Mouse (Mus musculus): Measurements from ENCODE around the gene Ptprg.

Ptprg gene

DNA sequence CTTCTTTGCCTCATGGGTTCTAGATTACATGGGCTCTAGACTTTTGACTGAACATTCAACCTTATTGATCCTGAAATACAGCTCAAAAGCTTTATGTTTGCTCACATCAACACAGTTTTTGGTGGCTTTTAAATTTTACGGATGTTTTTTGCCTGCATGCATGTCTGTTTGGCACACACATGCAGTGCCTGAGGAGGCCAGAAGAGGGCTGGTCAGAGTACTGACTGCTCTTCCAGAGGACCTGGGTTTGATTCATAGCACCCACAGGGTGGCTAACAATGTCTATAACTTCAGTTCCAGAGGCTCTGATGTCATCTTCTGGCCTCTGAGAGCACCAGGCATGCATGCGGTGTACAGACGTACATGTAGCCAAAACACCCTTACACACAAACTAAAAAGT lies 12.0 kb downstream of the Ptprg start:
- DNase-seq, result no peak

DNA sequence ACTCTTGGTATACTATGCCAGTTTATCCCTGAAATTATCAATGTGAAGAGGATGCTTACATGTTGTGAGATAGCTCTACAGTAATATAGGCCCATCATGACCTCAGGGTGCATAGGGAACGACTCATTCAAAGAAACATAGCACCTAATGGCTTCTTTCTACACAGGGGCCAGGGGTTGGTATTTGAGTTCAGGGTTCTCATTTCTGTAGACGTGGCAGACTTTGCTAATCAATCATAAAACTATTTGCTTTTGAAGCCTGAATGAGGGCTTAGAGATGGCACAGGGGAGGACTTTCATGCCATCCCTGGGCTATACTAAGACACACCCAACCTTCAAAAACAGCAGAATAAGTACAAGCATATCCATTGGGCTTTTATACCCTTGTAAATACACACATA lies 16.4 kb downstream of the Ptprg start:
- no peak for DNase-seq

DNA sequence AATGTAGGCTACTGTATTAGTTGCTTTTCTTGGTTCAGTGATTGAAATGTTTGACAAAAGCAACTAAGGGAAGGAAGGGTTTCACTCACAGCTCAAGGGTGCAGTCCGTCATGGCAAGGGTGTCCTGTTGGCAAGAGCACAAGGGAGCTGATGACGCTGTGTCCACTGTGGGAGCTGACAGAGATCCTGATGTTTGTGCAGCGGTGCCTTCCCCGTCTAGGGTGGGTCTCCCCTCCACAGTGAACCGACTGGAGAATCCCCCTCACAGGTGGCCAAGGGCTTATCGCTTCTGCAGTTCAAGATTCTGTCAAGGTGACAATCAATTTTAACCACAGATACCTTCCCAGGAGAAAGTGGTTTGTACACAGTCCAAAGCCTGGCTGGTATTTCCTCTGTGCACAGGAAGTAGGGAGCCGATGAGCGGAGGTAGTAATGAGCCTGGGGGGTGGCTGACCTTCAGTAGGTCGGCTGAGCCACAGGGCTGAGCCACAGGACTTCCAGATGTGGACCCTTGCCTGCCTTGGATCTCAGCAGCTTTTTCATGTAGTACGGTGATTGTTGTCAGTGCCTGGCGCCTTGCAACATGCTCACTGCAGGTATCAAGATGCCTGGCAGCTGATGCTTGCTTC lies 18.5 kb downstream of the Ptprg start:
- no peak for DNase-seq

DNA sequence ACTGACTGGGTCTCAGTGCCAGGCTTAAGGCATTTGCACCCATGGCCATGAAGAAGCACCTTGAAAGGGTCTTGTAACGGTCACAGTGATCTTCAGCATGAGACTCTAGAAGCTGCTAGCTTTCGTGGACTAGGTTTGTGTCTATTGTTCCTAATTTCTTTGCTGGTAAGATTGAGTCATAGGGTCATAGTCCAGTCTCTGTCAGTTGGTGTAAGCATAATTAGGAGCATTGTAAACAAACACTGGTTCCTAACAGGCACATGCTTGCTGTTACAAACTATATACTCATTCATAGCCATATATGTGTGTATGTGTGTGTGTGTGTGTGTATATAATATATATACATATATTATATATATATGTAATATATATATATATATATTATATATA lies 19.1 kb downstream of the Ptprg start:
- DNase-seq, result no peak

DNA sequence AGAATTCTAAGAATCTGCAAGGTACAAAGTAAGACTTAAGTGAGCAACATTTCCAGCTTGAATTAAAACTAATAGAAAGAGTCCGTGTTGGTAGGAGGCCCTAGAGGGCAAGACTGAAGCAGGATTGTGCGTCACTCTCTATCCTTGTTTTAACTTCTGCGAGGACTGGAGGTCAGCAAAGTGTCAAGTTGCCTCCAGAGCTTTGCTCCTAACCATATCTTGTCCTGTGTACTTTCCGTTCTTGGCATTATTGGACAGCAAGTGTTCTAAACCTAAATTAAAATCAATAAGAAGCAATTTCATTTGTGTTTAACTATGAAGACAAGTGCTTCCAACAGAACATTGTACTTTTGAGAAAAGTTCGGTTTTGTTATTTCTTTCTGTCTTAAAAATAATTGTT lies 20.4 kb downstream of the Ptprg start:
- no peak for DNase-seq

DNA sequence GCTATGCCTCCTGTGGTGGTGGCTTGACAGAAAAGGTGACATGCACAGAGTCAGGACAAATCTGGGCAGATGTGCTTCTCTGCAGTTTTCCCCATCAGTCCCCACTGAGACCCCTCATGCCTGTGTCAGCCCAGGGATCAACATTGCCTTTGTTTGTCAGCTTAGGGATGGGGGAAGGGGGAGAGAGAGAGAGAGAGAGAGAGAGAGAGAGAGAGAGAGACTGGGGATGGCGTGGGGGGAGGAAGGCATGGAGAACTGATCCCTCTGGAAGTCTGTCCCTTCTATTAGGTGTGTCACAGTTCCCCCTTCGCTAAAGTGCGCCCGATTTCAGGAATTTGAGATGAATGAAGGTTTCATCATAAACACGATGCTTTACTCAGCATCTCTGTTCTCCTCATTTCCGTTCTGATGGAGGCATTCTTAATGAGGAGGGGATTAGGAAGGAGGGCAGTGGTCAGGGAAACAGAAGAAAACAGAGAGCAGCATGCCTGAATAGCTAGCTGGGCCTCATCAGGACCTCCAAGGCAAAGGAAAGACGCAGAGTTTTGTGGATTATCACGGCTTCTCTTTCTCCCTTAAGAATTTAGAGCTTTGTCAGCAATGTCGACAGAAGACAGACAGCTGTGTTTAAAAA lies 24.1 kb downstream of the Ptprg start:
- no peak for DNase-seq

DNA sequence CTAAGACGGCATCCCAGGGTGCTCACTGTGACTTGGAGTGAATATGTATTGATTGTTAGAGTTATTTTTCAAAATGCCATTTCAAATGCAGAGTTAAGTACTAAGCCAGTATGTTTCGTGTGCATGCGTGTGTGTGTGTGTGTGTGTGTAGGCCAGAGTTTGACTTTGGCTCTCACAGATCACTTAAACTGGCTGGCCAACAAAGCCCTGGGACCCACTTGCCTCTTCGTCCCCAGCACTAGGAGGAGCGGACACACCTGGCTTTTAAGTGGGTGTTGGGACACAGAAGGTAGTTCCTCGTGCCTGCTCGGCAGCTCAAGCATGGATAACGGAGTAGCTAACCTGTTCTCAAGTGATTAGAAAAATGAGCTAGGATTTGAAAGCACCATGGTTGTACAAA lies 24.6 kb downstream of the Ptprg start:
- no peak for DNase-seq

DNA sequence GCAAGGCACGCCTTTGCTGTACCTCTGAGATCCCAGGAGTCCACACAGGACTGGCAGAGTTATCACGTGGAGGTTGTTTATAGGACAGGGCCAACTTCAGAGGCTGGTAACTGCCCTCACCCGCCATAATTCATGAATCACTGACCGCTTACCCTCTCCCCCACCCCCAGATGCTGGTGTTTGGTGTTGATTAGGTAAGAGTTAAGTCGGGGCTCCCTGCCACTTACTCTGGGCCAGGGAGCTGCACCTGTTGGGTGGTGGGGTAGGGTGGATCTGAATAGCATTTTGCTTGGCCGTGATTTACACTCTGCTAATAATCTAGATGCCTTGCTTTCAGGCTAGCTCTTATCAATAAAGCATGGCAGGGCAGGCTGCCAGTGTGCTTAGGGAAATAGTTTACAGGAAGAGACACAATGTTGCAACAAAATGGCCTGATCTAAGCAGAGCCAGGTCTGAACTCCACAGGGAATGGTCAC lies 25.2 kb downstream of the Ptprg start:
- DNase-seq, result no peak

DNA sequence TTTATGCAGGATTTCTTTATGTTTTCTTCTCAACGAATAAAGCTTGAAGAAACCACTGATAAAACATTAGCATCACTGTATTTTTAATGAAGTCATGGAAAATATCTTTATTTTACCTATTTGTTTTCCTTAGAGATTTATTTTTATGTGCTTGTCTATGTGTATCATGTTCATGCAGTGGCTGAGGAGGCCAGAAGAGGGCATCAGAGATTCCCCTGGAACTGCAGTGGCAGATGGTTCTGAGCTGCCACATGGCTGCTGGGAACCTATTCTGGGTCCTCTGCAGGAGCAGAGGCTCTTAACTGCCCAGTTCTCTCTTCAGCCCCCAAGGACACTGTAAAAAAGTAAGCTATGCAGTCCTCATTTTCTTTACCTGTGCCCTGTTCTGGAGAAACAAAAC lies 26.6 kb downstream of the Ptprg start:
- no peak for DNase-seq

DNA sequence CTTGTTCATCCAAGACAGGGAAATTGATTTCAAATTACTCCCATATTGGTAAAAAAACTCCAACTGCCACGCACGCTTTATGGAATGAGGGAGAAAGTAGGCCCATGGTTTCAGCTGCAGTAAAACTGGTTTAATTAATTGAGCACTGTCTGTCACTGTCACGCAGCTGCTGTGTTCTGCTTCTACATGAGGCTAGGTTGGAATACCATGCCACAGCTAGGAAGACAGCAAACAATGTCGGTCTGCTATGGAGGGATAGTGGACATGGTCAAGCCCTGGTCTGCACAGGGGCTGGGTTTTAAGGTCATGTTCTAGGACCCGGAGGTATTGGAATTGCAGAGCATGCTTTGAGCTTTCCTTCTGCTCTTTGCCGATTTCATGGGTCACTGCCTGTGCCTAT lies 30.9 kb downstream of the Ptprg start:
- DNase-seq, result no peak

DNA sequence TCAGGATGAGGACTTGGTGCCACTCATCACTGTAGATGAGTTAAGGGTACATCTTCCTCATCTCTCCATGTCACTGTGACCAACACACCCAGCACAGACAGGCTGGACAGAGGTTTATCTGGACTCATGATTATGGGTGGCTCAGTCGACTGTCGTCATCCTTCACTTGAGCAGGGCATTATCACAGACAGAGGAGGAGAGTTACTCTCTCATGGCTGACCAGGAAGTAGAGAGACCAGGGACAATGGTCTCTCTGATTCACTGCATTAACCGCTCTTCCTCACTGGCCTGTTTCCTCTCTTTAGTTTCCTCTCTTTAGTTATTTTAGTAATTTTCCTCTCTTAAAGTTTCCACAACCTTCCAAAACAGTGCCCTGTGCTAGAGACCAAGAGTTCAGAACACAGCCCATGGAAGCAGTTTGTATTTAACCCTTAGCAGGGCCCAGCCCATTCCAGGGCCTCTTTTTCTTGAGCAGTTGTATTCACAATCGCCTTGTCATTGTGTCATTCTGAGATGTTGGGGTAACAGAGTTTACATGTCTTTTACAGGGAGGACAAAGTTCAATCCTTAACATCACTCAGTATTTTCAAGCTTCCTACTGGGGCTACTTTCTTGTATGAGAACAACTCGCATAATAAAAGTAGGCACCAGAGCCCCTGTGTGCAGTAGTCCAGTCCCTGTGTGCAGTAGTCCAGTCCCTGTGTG lies 31.7 kb downstream of the Ptprg start:
- DNase-seq, result no peak

DNA sequence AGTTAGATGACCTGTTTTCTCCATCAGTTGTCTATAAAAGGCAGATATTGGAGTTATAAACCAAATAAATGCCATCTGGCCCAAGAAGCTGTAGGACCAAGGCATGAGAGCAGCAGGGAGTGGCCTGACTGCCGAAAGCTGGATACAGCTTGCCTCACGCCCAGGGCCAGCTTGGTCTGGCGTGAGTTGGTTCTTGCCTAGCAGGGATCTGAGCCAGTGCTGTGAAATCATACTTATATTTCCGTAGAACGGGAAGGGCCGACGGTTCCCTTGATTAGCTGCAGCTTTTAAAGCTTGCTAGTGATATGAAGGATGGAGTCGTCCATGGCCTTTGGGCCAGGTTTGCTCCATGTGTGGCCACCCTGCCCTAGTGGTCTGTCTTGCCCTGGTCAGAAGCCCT lies 37.1 kb downstream of the Ptprg start:
- DNase-seq, result peak; percentile 36

DNA sequence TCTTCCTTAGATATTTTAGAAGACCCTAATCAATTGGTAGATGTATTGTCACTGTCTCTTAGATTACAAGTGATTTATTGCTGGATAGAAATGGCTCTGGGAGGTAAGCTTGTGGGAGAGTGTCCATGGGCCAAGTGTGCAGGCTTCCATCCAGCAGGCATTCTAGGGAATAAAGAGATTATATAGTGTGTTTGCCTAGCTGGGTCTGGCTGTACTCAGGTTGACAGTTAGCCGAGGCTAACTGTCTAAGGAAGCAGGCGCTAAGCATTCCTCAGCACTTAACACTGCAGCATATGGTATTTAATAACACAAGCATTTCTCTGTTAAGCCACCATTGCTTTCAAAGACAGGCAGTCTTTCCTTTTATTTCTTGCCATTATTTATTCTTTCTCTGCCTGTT lies 39.3 kb downstream of the Ptprg start:
- no peak for DNase-seq

DNA sequence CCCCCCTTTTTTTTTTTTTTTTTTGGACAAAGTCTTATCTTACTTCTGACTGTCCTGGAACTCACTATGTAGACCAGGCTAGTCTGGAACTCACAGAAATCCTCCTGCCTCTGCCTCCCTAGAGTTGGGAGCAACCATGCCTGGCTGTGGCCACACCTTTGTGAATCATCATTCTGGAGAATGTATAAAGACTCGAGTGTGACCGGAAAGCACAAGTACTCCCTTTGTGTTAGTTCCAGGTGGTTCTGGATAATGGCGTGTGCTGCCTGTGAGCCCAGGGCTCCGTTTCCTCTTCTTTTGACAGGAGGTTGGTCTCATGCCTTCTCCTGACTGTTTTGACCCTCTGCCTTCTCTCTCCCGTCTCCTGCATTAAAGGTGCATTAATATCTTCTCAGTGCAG lies 41.0 kb downstream of the Ptprg start:
- DNase-seq, result no peak

DNA sequence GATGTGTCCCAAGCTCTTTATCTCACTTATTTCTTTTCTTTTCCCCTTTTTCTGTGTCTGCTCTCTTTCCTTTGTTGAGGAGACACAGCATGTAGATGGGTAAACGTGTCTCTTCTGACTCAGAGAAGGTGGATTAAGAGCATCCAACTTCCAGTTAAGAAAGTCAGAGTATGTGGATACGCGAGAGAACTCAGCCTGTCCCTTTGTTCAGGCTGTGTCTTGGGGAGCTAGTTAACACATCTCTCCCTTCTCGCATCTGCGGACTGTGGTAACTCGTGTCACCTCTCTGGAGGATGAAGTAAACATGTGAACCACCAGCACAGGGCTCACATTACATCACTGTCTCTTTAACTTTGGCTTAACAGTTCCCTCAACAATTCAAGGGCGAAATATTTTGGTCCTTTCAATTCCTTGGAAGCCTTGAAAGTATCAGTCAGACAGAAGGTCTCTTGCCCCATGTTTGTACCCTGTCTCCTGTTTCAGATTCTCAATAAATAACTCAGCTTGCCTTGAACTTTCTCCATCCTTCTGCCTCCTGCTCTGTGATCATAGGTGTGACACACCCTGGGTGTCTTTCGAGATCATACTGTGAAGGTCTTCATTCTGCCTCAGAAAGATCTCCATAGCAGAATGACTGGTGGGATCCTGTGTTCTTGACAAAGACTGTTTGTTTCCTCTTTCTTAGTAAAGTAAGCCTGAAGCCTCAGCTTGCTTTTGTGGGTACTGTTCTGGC lies 51.0 kb downstream of the Ptprg start:
- no peak for DNase-seq

DNA sequence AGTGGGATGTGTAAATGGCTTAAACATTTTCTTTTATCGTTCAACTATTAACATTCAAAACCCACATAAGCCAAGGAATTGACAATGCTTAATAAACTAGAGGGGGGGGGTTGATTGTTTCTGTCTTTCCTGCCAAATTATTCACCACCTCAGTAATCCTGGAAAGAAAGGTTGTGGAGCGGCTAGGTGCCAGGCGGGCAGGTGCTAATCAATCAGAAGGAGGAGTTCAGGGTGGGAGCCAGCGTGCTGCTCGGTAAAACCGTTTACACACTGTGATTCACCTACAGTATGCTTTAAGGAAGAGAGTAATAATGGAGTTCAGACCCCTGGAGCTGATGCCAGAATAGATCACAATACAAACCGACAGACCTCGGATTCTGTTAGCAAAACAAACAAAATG lies 55.0 kb downstream of the Ptprg start:
- no peak for DNase-seq

DNA sequence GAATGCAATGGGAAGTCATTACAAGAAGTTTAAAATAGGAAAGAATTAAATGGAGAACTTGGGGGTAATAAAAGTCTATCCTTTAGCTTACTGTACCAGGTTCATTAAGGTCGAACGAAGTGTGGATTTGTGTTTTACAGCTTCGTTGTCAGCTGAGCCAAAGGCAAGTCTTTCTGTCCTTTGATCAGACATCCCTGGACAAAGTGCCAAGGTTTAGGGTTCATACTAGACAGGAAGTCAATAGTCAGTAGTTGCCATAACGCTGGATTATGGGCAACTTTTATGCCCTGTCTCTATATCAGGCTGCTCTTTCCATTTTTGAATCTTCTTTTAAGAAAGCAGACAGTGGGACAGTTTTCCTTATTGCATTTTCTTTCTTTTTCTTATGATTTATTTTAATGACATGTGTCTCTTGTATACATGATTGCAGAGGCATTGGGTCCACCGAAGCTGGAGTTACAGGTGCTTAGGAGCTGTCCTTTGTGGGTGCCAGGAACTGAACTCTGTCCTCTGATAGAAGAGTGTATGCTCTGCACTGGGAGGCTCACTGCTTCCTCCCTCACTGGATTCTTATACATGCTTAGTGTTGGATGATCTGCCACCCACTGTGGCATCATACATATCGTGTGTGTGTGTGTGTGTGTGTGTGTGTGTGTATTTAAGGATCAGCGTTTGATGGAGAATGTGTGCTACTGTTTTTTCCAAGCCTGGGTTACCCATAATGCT lies 56.7 kb downstream of the Ptprg start:
- no peak for DNase-seq

DNA sequence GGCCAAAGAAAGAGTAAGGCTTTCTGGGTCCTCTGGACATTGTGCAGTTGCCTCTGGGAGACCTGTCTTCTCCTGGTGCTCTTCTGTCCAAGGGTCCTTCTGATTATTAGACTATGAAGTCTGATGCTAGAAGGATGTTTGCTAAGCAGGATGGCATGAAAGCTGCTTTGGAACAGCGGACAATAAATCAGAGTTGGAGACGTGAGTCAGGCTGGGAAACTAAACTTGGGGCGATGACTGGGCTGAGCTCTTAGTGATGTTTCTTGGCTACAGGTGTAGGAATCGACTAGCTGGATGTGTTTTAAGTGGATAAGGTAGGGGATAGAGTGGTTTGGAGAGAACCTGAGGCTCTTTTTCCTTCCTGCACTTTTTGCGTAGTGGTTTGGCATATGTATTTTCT lies 59.1 kb downstream of the Ptprg start:
- DNase-seq, result no peak

DNA sequence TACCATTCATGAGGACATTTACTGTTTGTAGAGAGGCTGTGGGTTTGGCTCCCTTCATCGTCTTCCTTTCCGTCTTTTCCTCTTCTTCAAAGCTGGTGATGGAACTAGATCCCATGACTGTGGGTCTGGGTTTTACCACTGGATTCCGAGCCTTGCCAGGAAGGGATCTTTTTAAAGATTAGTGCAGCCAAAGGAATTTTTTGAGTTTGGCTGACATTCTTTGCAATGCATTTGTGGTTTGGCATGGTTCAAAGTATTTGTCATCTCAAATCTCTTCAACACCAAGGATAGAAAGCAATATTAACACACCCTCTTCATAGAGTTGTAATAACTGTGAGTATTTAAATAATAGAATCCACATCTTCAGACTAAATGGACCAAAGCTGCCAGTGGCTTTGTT lies 59.8 kb downstream of the Ptprg start:
- DNase-seq, result no peak

DNA sequence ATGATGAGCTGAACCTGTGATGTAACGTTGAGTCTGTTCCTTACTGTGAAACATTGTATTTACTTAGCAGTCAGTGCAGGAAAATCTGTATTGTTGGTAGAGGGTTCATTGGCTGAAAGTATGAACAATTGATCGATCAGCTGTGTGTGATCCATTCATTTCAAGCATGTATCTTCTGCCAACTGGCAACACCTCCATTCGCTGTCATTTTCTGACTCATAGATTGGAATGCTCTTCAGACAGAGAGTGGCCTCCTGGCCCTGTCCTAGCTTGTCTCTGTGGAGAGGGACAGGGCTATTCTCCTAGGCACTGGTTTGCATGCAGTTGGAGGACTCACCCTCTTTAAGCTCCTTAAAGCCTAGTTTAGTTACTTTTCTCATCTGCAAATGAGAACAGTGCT lies 62.4 kb downstream of the Ptprg start:
- no peak for DNase-seq

DNA sequence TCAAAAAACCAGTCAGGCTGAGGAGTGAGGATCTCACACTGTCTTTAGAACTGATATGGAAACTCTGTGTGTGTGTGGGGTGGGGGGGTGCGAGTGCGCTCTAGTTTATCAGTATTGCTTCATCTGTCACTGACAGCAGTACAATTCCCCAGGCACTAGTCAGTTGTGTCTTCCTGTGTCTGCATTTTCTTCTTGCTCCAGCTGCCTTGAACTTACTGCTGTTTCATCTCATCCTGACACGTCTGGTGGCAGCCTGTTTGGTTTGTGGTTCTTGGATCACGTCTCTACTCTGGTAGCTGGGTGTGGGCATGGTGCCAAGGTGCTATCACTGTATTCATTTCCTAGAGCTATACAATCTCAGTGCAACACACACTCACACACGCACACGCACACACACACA lies 64.0 kb downstream of the Ptprg start:
- peak; percentile 27 for DNase-seq

DNA sequence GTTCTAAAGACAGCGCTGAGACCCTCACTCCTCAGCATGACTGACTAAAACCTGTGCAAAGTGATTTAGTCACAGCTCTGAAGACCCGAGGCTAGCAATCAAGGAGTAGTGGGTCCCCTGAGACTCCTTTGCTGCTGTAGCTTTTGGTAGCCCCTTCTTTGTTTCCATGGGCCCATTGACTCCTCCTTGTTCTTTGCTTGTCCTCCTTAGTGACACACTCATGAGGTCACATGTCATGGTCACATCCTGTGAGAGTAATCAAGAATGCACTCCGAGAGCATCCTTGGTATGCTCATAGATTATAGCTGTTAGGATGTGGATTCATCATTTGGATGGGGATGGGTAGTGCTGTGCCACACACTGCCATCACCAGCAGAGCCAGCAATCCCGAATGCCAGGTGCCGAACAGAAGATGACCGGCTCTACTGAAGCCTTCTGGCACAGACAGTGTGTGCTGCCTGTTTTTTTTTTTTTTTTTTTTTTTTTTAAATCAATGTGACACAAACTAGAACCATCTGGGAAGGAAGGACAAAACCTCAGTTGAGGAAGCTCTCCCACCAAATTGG lies 64.9 kb downstream of the Ptprg start:
- peak; percentile 25 for DNase-seq

DNA sequence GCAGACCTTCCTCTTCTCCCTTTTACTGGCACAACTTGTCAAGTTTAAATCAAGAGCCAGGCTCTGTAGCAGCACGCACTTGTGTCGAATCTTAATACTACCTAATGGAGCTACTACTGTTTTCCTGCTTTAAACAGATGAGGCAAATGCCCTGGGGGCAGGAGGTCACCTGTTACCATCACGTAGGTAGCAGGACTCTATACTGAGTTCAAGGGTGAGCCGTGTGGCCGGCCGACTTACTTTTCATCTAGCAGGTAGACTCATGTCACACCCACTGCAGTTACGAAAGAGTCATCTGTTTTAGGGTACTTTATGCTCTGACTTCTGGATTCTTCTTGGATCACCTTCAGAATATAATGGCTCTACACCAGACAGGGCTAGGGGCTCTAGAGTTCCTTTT lies 66.3 kb downstream of the Ptprg start:
- DNase-seq, result no peak
